Mouse (Mus musculus) E14TG2a.4 (cell line): Measurements from ENCODE around the gene Klrc1.
"Not testable (repeated sequence)": the region's sequence is repeated elsewhere in the genome, so short reads cannot be mapped to it uniquely, and the experiment has no call there.

Experiments used
- CTCF ChIP-seq: conservative IDR thresholded peaks from 2 replicates; pipeline ENCODE4 v1.5.1; 2014; ENCODE audit warnings: low read length
- NANOG ChIP-seq: IDR thresholded peaks from 2 replicates; pipeline ENCODE4 v1.6.1; 2014; ENCODE audit warnings: borderline replicate concordance, low read length, mixed read lengths
- POU5F1 ChIP-seq: IDR thresholded peaks from 2 replicates; pipeline ENCODE4 v1.6.1; 2014; ENCODE audit warnings: low read length, borderline replicate concordance

GRCm38 (mm10) chr6:129660589-129660988 lies 18.2 kb downstream of the Klrc1 start, which contains the start of gene Klrc2:
- not testable (repeated sequence) for TF ChIP-seq CTCF, POU5F1, NANOG
